Mouse (Mus musculus): Measurements from ENCODE around the gene Hectd2. TPM values are rescaled to one million over a fixed set of nuclear protein-coding genes. Genes with fewer than 3 reads are reported as not detected.
A peak's percentile ranks its signal among the peaks of the same experiment; 100 is the strongest.

The Hectd2 gene
- total and polyA plus RNA-seq, 3 experiments = 0.12 to 2.0 TPM; not detected in 1

- TF ChIP-seq E2F4 (IDR thresholded peaks at IDR 0.05; ENCODE audit: borderline replicate concordance, low read depth, low read length) (no peak), ZNF384 (IDR thresholded peaks at IDR 0.05; ENCODE audit: low read depth, low read length) (no peak), GATA1 (IDR thresholded peaks at IDR 0.05; ENCODE audit: low read depth, low read length) (no peak)
These were observed 29.4 kb upstream of the Hectd2 start (continued) for GRCm38 (mm10) chr19:36525071-36525470.

- TF ChIP-seq TCF12 (IDR thresholded peaks at IDR 0.05; ENCODE audit: low read depth, low read length) (no peak), HCFC1 (IDR thresholded peaks at IDR 0.05; ENCODE audit: low read depth, low read length) (no peak), MAX (IDR thresholded peaks at IDR 0.05; ENCODE audit: low read length) (no peak), POLR2A (IDR thresholded peaks at IDR 0.05; ENCODE audit: control insufficient read depth in 1 of 2, insufficient read depth in 1 of 2, low read depth in 1 of 2, low read length in 2 of 2, poor library complexity in 1 of 2) (no peak), USF2 (IDR thresholded peaks at IDR 0.05; ENCODE audit: borderline replicate concordance in 1 of 2, insufficient read depth in 1 of 2, low read depth in 1 of 2, low read length in 2 of 2) (no peak), SMC3 (IDR thresholded peaks at IDR 0.05; ENCODE audit: low read depth, low read length) (peak; percentile 37), ZMIZ1 (IDR thresholded peaks at IDR 0.05; ENCODE audit: low read depth, low read length) (no peak), UBTF (IDR thresholded peaks at IDR 0.05; ENCODE audit: borderline replicate concordance, insufficient read depth, low read depth, low read length) (no peak), KAT2A (conservative IDR thresholded peaks at IDR 0.05; ENCODE audit: low read depth, low read length) (no peak), RAD21 (IDR thresholded peaks at IDR 0.05; ENCODE audit: low read depth, low read length) (peak; percentile 11), POLR2AphosphoS2 (IDR thresholded peaks at IDR 0.05; ENCODE audit: low read length) (no peak), CHD1 (IDR thresholded peaks at IDR 0.05; ENCODE audit: low read depth, low read length) (no peak), ELF1 (IDR thresholded peaks at IDR 0.05; ENCODE audit: low read depth, low read length) (no peak), GABPA (IDR thresholded peaks at IDR 0.05; ENCODE audit: low read depth, low read length) (no peak), NELFE (IDR thresholded peaks at IDR 0.05; ENCODE audit: low read depth, low read length) (no peak), MAZ (IDR thresholded peaks at IDR 0.05; ENCODE audit: low read depth, low read length) (no peak), CTCF (IDR thresholded peaks at IDR 0.05 in 2 of 3, conservative IDR thresholded peaks at IDR 0.05 in 1 of 3; ENCODE audit: control insufficient read depth in 1 of 3, insufficient read depth in 1 of 3, low read depth in 2 of 3, low read length in 3 of 3, poor library complexity in 1 of 3, severe bottlenecking in 1 of 3) (peak; percentile 59 to 71 (median 69)), MEF2A (IDR thresholded peaks at IDR 0.05; ENCODE audit: extremely low read depth, insufficient replicate concordance, low read depth, low read length, poor library complexity, severe bottlenecking) (no peak), EP300 (IDR thresholded peaks at IDR 0.05; ENCODE audit: low read depth in 1 of 2, low read length in 2 of 2) (no peak), ZC3H11A (IDR thresholded peaks at IDR 0.05; ENCODE audit: low read depth, low read length) (no peak)
- H3K79me2 ChIP-seq (ENCODE audit: control insufficient read depth, insufficient read depth, low read length, poor library complexity) = no peaks in the 10 kb centered on the region
- peak; percentile 37 for DNase-seq (ENCODE audit: low read depth, low spot score)
These were observed 21.4 kb upstream of the Hectd2 start for GRCm38 (mm10) chr19:36533082-36533481.

More at GRCm38 (mm10) chr19:36533082-36533481, 21.4 kb upstream of the Hectd2 start:
- Histone ChIP-seq H3K27me3 (ENCODE audit: control insufficient read depth in 1 of 2, insufficient read depth in 2 of 2, low read length in 2 of 2) (peaks cover 0 to 2% of the 10 kb centered on the region in 2 experiments; a peak in 1 of 4 replicates), H3K9ac (ENCODE audit: control insufficient read depth, low read depth, low read length, poor library complexity, severe bottlenecking) (no peak overlapping the region), H3K4me3 (ENCODE audit: control insufficient read depth in 1 of 2, insufficient read depth in 1 of 2, low read depth in 2 of 2, low read length in 2 of 2) (no peak overlapping the region), H3K27ac (ENCODE audit: control insufficient read depth, low read depth, low read length) (no peak overlapping the region), H3K4me1 (ENCODE audit: control insufficient read depth in 1 of 2, insufficient read depth in 2 of 2, low read length in 2 of 2) (no peaks in the 10 kb centered on the region), H3K9me3 (replicated peaks; ENCODE audit: insufficient read depth, low read length) (no peaks in the 10 kb centered on the region), H3K36me3 (ENCODE audit: control insufficient read depth in 1 of 2, insufficient read depth in 2 of 2, low read length in 2 of 2) (no peaks in the 10 kb centered on the region)
